Mouse (Mus musculus) bone marrow macrophage, adult 2 months (primary cell): ENCODE results near the gene Rgs2.

Experiments
- CTCF ChIP-seq: IDR thresholded peaks from 2 replicates; pipeline ENCODE4 v1.5.1; 2012; ENCODE audit warnings: low read depth, mild to moderate bottlenecking, low read length, moderate library complexity
- POLR2A ChIP-seq: IDR thresholded peaks from 2 replicates; pipeline ENCODE4 v1.6.1; 2012; ENCODE audit warnings: mild to moderate bottlenecking, low read depth, low read length, borderline replicate concordance

GRCm38 (mm10) chr1:144004741-144005140 is 780 bp upstream of the Rgs2 start:
- TF ChIP-seq CTCF (no peak), POLR2A (no peak)
